Mouse (Mus musculus): Measurements from ENCODE around the gene Olfr1018. TPM values are rescaled to one million over a fixed set of nuclear protein-coding genes. Genes with fewer than 3 reads are reported as not detected.

Olfr1018 gene
- not detected in 2 replicates for polyA plus RNA-seq (2012; rRNA removed; ENCODE audit: low replicate concordance)

DNA sequence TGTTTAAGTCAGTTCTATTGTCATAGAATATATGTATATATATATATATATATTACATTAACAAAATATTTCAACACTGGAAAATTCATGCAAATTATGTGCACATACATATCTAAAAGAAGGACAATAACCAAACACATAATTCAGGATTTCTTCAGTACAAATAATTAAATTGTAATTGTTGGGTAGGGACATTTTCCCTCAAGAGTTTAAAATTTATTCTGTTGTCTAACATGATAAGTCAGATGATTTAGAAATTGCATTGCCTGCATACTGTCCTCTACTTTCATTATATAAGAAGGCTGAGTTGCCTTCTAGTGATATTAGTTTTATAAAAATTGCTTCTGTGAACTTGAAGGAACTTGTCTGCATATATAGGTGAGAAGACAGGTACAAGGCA lies at the start of gene Olfr1018:
TSS of gene Olfr1018 (plus strand) at position 301 of the 400 bp plus-strand sequence.

DNA sequence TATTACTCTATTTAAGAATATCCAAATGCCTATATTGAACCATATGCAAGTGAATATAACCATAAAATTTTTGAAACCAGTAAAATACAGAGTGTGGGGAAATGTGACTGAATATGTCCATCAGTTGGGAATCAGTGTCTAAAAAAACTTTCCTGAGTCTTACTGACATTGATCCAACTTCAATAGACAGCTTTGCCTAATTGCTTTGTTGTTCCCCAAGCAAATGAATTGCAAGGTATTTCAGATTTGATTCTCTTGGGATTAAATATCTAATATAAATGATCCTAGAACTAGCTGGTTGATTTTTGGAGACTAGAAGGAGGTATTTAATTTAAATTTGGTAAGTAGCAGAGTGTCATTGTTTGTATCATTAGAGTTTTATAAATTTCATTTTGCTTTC lies 45.9 kb upstream of the Olfr1018 start, which contains the start of gene Olfr1014:
TSS of gene Olfr1014 (plus strand) at position 301 of the 400 bp plus-strand sequence.

DNA sequence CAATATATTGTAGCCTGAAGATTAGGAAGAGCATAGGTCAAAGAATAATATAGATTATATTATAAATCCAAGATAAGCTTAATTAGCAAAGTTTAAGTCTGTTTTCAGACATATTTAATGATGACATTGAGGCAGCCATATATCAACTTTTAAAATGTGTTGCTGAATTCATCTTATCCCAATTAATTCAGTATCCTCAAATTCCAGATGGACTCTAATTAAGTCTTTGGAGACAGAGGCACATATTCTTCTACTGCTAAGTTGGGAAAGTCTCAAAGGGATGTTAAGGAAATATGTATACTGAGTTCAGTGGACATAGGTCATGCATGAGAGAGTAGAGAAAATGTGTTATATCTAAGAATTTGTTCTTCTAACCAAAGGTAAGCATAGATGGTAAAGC lies 36.6 kb upstream of the Olfr1018 start, which contains the start of gene Olfr1015:
TSS of gene Olfr1015 (plus strand) at position 301 of the 400 bp plus-strand sequence.

DNA sequence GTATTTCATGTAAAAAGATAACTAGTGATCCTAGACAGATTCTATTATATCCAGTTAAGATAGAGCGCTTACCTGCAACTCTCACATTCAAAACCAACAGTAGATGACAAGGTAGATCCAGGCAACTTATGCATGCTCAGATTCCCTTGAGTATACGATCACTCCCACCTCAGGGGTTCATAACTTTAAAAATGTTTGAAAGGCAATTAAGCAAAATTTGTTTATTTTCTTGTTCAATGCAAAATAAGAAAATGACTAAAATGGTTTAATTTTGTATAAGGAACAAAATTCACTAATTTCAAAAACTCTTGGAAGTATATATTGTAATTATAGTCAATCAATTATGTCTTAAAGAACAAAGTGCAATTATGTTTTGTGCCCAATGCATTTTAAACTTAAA lies 15.8 kb upstream of the Olfr1018 start, which contains the start of gene Olfr1016:
TSS of gene Olfr1016 (minus strand) at position 101 of the 400 bp plus-strand sequence.

DNA sequence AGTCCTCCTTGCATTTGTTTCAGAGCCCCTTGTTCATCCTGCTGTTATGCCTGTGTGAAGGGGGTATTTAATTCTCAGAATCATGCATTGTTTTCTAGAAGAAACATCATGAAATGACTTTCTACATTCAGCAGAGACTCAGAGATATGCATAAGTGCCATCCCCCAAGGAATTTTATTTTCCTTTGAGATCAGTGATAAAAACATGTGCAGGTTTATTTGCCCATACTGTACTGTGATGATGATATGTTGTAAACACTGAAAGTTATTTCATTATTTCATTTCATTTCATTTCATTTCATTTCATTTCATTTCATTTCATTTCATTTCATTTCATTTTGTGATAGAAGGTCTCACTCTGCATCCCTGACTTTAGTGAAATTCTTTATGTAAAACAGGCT lies 27.1 kb downstream of the Olfr1018 start, which contains the start of gene Olfr1019:
TSS of gene Olfr1019 (minus strand) at position 101 of the 400 bp plus-strand sequence.

DNA sequence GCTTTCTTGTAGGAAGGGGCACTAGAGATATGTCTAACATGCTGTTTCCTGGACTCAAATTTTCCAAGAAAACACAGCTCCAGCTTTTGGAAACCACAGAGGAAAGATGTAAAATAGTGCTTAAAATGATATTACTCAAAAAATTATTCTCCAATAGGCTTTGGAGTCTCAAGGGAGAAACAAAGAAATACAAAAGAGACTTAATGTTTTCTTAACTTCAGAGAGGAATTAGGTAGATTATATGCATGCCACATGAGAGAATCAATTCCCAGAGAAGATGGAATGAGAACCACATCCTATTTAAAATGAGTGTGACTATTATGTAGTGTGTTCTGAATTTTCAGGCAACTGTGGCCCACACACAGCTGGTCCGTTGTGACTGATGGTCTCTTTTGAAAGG lies 28.5 kb downstream of the Olfr1018 start, which contains the start of gene Olfr1020:
TSS of gene Olfr1020 (plus strand) at position 301 of the 400 bp plus-strand sequence.

DNA sequence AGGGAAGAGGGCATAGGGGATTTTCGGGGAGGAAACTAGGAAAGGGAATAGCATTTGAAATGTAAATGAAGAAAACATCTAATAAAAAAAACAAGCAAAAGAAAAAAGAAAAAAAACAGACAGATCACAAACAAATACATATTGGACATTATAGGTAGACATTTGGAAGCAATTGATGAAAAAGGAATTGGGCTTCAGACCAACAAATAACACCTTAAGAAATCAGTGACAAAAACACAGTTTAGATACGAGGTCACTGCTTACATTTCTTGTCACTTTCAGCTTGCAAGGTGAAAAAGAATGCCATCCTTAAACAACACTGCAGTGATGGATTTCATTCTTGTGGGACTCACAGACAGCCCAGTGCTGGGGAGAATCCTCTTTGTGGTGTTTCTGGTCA lies 50.0 kb downstream of the Olfr1018 start, which contains the start of gene Olfr1022:
TSS of gene Olfr1022 (plus strand) at position 301 of the 400 bp plus-strand sequence.

Other genes with a start within 250 kb of the Olfr1018 start
- gene Olfr996, start 239.3 kb upstream of the Olfr1018 start, polyA plus RNA-seq (2012; rRNA removed; ENCODE audit: low replicate concordance) = not detected in 2 replicates
- not detected in 2 replicates for gene Olfr998, start 229.5 kb upstream of the Olfr1018 start, polyA plus RNA-seq (2012; rRNA removed; ENCODE audit: low replicate concordance)
- gene Olfr1000, start 206.6 kb upstream of the Olfr1018 start, polyA plus RNA-seq (2012; rRNA removed; ENCODE audit: low replicate concordance) = not detected in 2 replicates
- not detected in 2 replicates for gene Olfr1002, start 167.8 kb upstream of the Olfr1018 start, polyA plus RNA-seq (2012; rRNA removed; ENCODE audit: low replicate concordance)
- gene Olfr154, start 154.0 kb upstream of the Olfr1018 start, polyA plus RNA-seq (2012; rRNA removed; ENCODE audit: low replicate concordance) = not detected in 2 replicates
- not detected in 2 replicates for gene Olfr1006, start 139.7 kb upstream of the Olfr1018 start, polyA plus RNA-seq (2012; rRNA removed; ENCODE audit: low replicate concordance)
- gene Olfr1008, start 129.0 kb upstream of the Olfr1018 start, polyA plus RNA-seq (2012; rRNA removed; ENCODE audit: low replicate concordance) = not detected in 2 replicates
- not detected in 2 replicates for gene Olfr1009, start 103.1 kb upstream of the Olfr1018 start, polyA plus RNA-seq (2012; rRNA removed; ENCODE audit: low replicate concordance)
- gene Olfr1012, start 55.7 kb upstream of the Olfr1018 start, polyA plus RNA-seq (2012; rRNA removed; ENCODE audit: low replicate concordance) = not detected in 2 replicates
- gene Olfr1013, start 51.4 kb upstream of the Olfr1018 start, polyA plus RNA-seq (2012; rRNA removed; ENCODE audit: low replicate concordance) = not detected in 2 replicates
- gene Olfr1014, start 45.8 kb upstream of the Olfr1018 start, polyA plus RNA-seq (2012; rRNA removed; ENCODE audit: low replicate concordance) = not detected in 2 replicates
- gene Olfr1015, start 36.5 kb upstream of the Olfr1018 start, polyA plus RNA-seq (2012; rRNA removed; ENCODE audit: low replicate concordance) = not detected in 2 replicates
- not detected in 2 replicates for gene Olfr1016, start 15.9 kb upstream of the Olfr1018 start, polyA plus RNA-seq (2012; rRNA removed; ENCODE audit: low replicate concordance)
- gene Olfr1019, start 27.0 kb downstream of the Olfr1018 start, polyA plus RNA-seq (2012; rRNA removed; ENCODE audit: low replicate concordance) = not detected in 2 replicates
- gene Olfr1020, start 28.6 kb downstream of the Olfr1018 start, polyA plus RNA-seq (2012; rRNA removed; ENCODE audit: low replicate concordance) = not detected in 2 replicates
- not detected in 2 replicates for gene Olfr1022, start 50.1 kb downstream of the Olfr1018 start, polyA plus RNA-seq (2012; rRNA removed; ENCODE audit: low replicate concordance)
- not detected in 2 replicates for gene Olfr1023, start 67.2 kb downstream of the Olfr1018 start, polyA plus RNA-seq (2012; rRNA removed; ENCODE audit: low replicate concordance)
- gene Olfr1024, start 86.6 kb downstream of the Olfr1018 start, polyA plus RNA-seq (2012; rRNA removed; ENCODE audit: low replicate concordance) = not detected in 2 replicates
- not detected in 2 replicates for gene Olfr1025-ps1, start 96.7 kb downstream of the Olfr1018 start, polyA plus RNA-seq (2012; rRNA removed; ENCODE audit: low replicate concordance)
- gene Olfr1026, start 103.1 kb downstream of the Olfr1018 start, polyA plus RNA-seq (2012; rRNA removed; ENCODE audit: low replicate concordance) = not detected in 2 replicates
- not detected in 2 replicates for gene Olfr1028, start 132.0 kb downstream of the Olfr1018 start, polyA plus RNA-seq (2012; rRNA removed; ENCODE audit: low replicate concordance)
- gene Olfr1029, start 155.4 kb downstream of the Olfr1018 start, polyA plus RNA-seq (2012; rRNA removed; ENCODE audit: low replicate concordance) = not detected in 2 replicates
- gene Olfr1030, start 160.8 kb downstream of the Olfr1018 start, polyA plus RNA-seq (2012; rRNA removed; ENCODE audit: low replicate concordance) = not detected in 2 replicates
- not detected in 2 replicates for gene Olfr1031, start 171.8 kb downstream of the Olfr1018 start, polyA plus RNA-seq (2012; rRNA removed; ENCODE audit: low replicate concordance)
- not detected in 2 replicates for gene Olfr1032, start 187.1 kb downstream of the Olfr1018 start, polyA plus RNA-seq (2012; rRNA removed; ENCODE audit: low replicate concordance)
- gene Olfr1033, start 202.2 kb downstream of the Olfr1018 start, polyA plus RNA-seq (2012; rRNA removed; ENCODE audit: low replicate concordance) = 0.04 and 0.14 TPM in 2 replicates
- not detected in 2 replicates for gene Olfr1034, start 227.4 kb downstream of the Olfr1018 start, polyA plus RNA-seq (2012; rRNA removed; ENCODE audit: low replicate concordance)

All from duodenum, adult 2 months (tissue).